Mouse (Mus musculus): ENCODE data around the gene Pfdn4.

GRCm38 (mm10) chr2:170530256-170530655 lies 34.0 kb downstream of the Pfdn4 start:
- TF ChIP-seq POLR2A (IDR thresholded peaks at IDR 0.05; ENCODE audit: low read depth, low read length) = no peak
- TF ChIP-seq CTCF (IDR thresholded peaks at IDR 0.05; ENCODE audit: borderline replicate concordance, insufficient read depth, low read length) = no peak

Measured in embryonic fibroblast, embryonic 13.5 days (primary cell).